Mouse (Mus musculus) kidney, adult 10 weeks (tissue): ENCODE data around the gene Ntng2. TPM values are rescaled to one million over a fixed set of nuclear protein-coding genes. Genes with fewer than 3 reads are reported as not detected.

Experiments
- polyA plus RNA-seq: library from polyadenylated mRNA; stranded (reverse); fragments of 350-450 nt; fragmentation: Illumina TruSeq; extraction: RNeasy Lipid Tissue Mini Kit (QIAGEN cat#74804); gene quantifications from one replicate; pipeline ENCODE4 v1.2.3, GENCODE M21; 2014; ENCODE audit warnings: low read depth, low replicate concordance

The Ntng2 gene
- polyA plus RNA-seq = not detected

DNA sequence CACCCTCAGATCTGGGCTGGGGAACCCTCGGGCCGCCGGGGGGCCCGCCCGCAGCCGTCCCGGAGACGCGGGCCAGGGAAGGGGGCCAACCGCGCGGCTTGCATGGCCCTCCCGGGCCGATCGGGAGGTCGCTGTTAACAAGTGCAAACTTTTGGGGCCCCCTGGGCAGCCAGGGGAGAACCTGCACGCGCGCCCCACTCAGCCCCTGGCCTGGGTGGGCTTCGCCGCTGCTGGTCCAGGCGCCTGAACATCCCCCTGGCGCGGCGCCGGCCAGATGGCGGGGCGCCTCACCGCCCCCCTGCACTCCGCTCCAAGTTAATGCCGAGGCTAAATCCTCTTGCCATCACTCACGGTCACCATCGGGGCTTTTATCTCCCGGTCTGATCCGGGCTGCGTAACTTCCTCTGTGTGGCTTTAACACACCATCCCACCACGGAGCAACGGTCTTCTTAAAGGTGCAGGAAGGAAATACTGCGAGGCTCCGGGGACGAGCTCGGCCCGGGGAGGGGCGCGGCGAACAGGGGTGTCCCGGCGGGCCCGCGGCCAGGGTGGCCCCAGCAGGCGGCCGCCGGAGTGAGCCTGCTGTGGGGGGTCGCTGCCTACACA, at the start of gene Ntng2:
Gene Ntng2 (minus strand): TSS at position 407 of the 606 bp plus-strand sequence.

Other genes with a start within 250 kb of the Ntng2 start
- gene Cfap77, start 197.9 kb downstream of the Ntng2 start, polyA plus RNA-seq = 0.24 TPM
- gene Ttf1, start 192.7 kb downstream of the Ntng2 start, polyA plus RNA-seq = 7.7 TPM
- gene Setx, start 128.8 kb downstream of the Ntng2 start, polyA plus RNA-seq = 30.9 TPM
- 5.4 TPM for gene Med27, start 93.8 kb upstream of the Ntng2 start, polyA plus RNA-seq